Mouse (Mus musculus) heart, postnatal 14 days (tissue): Measurements from ENCODE around the gene Togaram2. TPM values are rescaled to one million over a fixed set of nuclear protein-coding genes. Genes with fewer than 3 reads are reported as not detected.
A peak's percentile ranks its signal among the peaks of the same experiment; 100 is the strongest.
"Not testable (repeated sequence)": the region's sequence is repeated elsewhere in the genome, so short reads cannot be mapped to it uniquely, and the experiment has no call there.

ENCODE experiments used
- DNase-seq, 2 experiments: peaks; one replicate each; pipeline ENCODE4 v3.0.0; 2021 to 2022
- intact Hi-C: fragments of 180-260 bp; cut with DNase I; formaldehyde crosslinking; loops from one replicate; pipeline ENCODE4 v1.15.1; 2025
- total RNA-seq, 2 experiments: library from RNA; stranded (reverse); gene quantifications; 2 replicates each; pipeline ENCODE4 v1.2.3; 2021

Togaram2 gene
- total RNA-seq, 2 experiments from 2014 or later = 2.0 to 2.3 TPM

- no peak for DNase-seq
- intact Hi-C loops = no loop called here
These were observed 45.0 kb downstream of the Togaram2 start for GRCm38 (mm10) chr17:71717881-71718625.

GRCm38 (mm10) chr17:71720434-71720833, 47.4 kb downstream of the Togaram2 start:
- DNase-seq = no peak
- intact Hi-C loops = no loop called here

GRCm38 (mm10) chr17:71721019-71721418, 48.0 kb downstream of the Togaram2 start:
- intact Hi-C loops = no loop called here
- peak in 1 of 2 experiments; percentile 38 for DNase-seq

- peak; percentile 57 to 74 for DNase-seq
- intact Hi-C loops = no loop called here
These were observed 57.6 kb downstream of the Togaram2 start for GRCm38 (mm10) chr17:71730655-71731054.

- DNase-seq = no peak
- intact Hi-C loops = no loop called here
These were observed 63.4 kb downstream of the Togaram2 start for GRCm38 (mm10) chr17:71736442-71736841.

GRCm38 (mm10) chr17:71742156-71742555, 69.1 kb downstream of the Togaram2 start:
- intact Hi-C loops = loop anchor here (5.0 kb wide), 1 partner anchor 40 kb away; no protein-coding TSS in a partner anchor

GRCm38 (mm10) chr17:71742935-71743334, 69.9 kb downstream of the Togaram2 start:
- peak in 1 of 2 experiments; percentile 22 for DNase-seq
- intact Hi-C loops = loop anchor here (5.0 kb wide), 1 partner anchor 39 kb away; no protein-coding TSS in a partner anchor

More at GRCm38 (mm10) chr17:71742156-71742555, 69.1 kb downstream of the Togaram2 start:
- no peak for DNase-seq

GRCm38 (mm10) chr17:71746114-71746513, 73.1 kb downstream of the Togaram2 start:
- no peak for DNase-seq
- intact Hi-C loops = no loop called here

GRCm38 (mm10) chr17:71747561-71747960, 74.5 kb downstream of the Togaram2 start:
- no peak for DNase-seq
- intact Hi-C loops = no loop called here

GRCm38 (mm10) chr17:71749616-71750168, 76.6 kb downstream of the Togaram2 start:
- no peak for DNase-seq
- intact Hi-C loops = no loop called here

GRCm38 (mm10) chr17:71752831-71753230, 79.8 kb downstream of the Togaram2 start, which contains the start of gene Pcare:
TSS of gene Pcare (minus strand) at chr17:71752894.
- intact Hi-C loops = no loop called here
- no peak for DNase-seq

GRCm38 (mm10) chr17:71760536-71760935, 87.5 kb downstream of the Togaram2 start:
- intact Hi-C loops = no loop called here
- no peak for DNase-seq

- DNase-seq, intact Hi-C loops: not testable (repeated sequence)
These were observed 95.1 kb downstream of the Togaram2 start, which contains the start of gene Clip4 for GRCm38 (mm10) chr17:71768173-71768572. TSS of gene Clip4 (plus strand) at chr17:71768473.

- no peak for DNase-seq
- intact Hi-C loops = no loop called here
These were observed 96.5 kb downstream of the Togaram2 start for GRCm38 (mm10) chr17:71769564-71769963.

- intact Hi-C loops = no loop called here
- no peak for DNase-seq
These were observed 97.6 kb downstream of the Togaram2 start for GRCm38 (mm10) chr17:71770696-71771095.

- no peak for DNase-seq
- intact Hi-C loops = no loop called here
These were observed 101.1 kb downstream of the Togaram2 start for GRCm38 (mm10) chr17:71774173-71774572.

GRCm38 (mm10) chr17:71775279-71775678, 102.2 kb downstream of the Togaram2 start:
- DNase-seq = no peak
- intact Hi-C loops = no loop called here

GRCm38 (mm10) chr17:71778696-71779095, 105.6 kb downstream of the Togaram2 start:
- DNase-seq = no peak
- intact Hi-C loops = no loop called here
